Mouse (Mus musculus): ENCODE results near the gene Negr1.
A peak's percentile ranks its signal among the peaks of the same experiment; 100 is the strongest.

Gene Negr1

DNA sequence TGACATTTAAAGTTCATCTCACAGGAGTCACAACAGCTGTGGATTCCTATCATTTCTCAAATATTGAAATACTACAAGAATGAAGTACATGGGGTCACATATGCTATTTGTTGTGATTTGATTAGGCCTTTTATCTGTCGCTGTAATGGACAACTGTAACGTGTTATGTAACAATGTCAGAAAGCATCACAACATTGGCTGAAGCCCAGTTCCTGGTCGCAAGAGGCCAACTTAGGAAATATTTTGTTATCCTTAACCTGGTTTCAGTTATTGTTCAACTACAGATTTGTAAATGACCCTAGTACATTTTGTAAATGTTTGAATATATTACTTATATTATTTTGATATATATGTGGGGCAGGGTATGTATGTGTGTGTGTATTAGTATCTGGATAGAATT, 351.2 kb downstream of the Negr1 start:
- no peak for DNase-seq (ENCODE audit: low spot score)

DNA sequence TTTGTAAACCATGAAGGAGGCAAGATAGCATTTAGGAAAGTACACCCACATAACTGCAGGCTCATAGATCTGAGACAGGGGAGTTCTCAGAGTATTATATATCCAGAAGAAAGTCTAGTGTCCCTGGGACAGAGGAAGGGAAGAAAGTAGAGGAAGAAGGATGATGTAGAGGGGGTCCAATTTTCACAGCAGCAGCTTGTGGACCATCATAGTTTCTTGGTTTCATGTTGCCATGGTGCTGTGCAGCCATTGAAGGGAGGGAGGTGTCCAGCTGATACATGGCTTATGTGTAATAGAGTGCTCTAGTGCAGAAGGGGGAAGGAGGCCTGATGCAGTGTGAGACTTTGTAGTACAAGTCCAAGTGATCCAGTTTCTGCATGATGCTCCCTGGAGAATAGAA, 359.8 kb downstream of the Negr1 start:
- DNase-seq (ENCODE audit: low spot score) = no peak

GRCm38 (mm10) chr3:156923159-156923558, 361.6 kb downstream of the Negr1 start:
- DNase-seq (ENCODE audit: low spot score) = no peak

DNA sequence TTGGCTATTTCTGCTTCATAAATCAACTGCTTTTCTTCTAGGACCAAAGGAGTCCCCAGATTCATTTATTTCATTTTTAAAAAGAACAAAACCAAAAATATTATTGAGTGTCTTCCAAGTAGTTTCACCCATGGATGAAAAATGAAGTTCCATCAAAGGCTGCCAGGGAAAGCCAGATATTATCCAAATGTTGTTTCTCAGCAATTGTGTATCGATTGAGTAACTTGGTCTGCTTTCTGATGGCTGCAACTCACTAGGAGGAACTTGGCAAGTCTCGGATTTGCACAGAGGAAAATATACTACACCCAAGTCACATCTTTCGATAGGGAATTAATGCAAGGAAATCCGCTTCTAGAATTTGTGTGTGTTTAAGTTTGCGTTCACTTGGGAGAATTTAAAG, 363.5 kb downstream of the Negr1 start:
- no peak for DNase-seq (ENCODE audit: low spot score)

GRCm38 (mm10) chr3:156928396-156929061, 366.9 kb downstream of the Negr1 start:
- no peak for DNase-seq (ENCODE audit: low spot score)

- no peak for DNase-seq (ENCODE audit: low spot score)
These were observed 367.4 kb downstream of the Negr1 start for GRCm38 (mm10) chr3:156929062-156929397.

DNA sequence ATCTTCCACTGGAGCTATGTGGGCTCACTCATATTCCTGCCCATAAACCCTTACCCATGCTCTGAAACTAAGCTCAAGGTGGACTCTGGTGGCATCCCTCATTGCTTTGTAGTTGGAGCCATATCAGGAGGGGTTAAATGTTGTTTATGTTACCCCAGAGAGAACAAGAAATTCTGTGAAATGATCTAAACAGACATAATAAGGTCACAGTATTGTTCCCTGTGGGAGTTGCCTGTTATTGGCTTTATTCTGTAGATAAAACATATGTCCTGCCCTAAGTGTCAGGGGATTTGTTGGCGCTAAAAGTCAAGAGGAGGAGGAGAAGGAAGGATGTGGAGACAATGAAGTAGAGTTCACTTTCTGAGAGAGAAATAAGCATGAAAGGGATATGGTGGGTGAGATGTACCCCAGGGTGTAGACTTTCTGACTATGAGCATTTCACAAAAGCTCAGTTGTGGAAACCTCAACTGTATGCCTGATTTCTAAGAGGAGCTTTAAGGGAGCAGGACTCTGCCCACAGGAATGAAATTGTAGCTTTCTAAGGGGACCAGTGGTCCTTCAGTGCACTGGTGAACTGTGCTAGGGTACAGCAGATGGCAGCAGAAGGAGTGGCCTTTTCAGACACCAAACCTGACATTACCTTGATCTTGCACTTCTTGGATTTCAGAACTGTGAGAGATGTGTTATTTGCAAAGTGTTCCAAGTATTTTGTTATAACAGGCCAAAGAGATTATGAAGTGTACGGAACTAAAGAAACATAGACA, 368.3 kb downstream of the Negr1 start:
- DNase-seq (ENCODE audit: low spot score) = no peak

GRCm38 (mm10) chr3:156931011-156931410, 369.4 kb downstream of the Negr1 start:
- no peak for DNase-seq (ENCODE audit: low spot score)

DNA sequence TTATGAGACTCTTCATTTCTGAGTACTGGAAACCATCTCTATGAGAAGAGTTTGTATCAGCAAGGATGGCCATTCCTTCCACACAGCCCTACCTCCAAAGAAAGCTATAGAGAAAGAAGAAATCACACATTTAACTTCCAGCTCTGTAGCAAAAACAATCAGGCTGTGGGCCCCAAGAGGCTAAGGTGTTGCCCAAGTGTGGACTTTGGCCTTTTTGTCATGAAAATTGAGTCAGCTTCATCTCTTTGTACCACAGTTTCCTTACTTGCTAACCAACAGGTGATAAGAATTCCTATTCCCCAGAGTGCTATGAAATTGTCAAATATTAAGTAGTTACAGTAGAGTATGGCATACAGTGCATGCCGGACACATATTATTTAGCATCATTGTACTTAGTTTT, 369.9 kb downstream of the Negr1 start:
- no peak for DNase-seq (ENCODE audit: low spot score)

GRCm38 (mm10) chr3:156934778-156935290, 373.2 kb downstream of the Negr1 start:
- DNase-seq (ENCODE audit: low spot score) = no peak

DNA sequence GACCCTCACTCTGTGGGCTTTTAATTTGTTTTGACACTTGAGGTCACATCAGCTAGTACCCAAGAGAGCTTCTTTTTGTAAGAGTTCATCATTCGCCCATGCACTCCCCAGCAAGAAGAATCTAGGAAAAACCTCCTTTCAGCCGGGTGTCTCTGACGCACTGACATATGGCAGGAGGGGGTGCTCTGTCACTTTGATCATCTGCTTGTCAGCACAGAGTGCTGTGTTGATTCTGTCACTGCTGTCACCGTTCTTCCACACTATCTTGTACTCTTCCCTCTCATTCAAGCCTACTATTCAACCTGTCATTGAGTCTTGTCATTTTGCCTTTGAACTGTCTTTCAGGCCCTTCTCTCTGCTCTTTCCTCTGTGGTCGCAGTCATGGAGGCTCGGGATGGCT, 385.8 kb downstream of the Negr1 start:
- no peak for DNase-seq (ENCODE audit: low spot score)

DNA sequence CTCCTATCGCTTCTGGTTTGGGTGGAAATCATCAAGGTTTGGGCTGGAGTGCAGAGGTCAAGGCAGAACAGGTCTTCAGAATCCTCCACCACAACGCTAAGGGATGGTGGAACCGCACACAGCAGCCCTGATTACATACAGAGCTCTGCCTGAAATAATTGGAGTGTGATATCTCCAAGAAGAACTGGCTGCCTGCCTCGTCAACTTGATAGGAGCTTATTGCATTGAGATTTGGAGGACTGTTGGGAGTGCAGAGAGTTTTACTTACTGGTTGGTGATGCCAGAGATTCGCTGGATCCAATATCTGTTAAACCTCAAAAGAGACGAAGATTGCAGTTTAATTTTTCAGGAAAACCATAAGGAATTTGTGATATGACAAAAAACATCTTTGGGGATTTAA, 391.4 kb downstream of the Negr1 start:
- no peak for DNase-seq (ENCODE audit: low spot score)

DNA sequence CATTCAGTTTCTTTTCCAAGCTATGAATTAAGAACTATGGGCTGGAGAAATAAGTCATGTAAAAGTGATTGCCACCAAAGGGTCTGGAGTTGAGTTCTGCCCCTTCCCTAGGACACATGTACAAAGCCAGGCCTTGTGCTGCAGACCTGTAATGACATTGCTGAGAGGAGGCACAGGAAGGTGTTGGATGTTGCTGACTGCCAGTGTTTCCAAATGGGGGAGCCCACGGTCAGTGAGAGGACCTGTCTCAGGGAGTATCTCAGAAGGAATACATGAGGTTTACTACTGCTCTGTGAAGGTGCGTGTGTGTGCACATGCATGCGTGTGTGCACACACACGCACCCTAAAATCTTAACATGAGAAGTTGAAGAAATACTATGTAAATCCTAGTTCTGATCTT, 393.5 kb downstream of the Negr1 start:
- no peak for DNase-seq (ENCODE audit: low spot score)

DNA sequence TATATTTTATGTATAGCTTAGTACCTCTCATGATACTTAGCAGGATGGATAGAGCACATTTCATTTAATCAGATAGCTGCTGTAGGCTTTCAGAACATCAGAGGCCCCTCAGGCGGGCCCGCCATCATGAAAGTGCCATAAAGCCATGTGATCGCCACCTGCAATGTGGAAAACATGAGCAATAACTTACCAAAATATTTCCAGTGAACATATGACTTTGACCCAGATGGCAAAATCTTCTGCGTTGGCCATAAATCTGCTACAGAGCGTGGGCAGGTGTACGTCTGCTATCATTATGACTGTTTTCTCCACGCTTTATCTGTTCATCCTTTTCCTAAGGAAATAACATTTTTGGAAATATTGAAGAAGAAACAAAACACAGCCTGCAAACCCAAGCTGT, 397.0 kb downstream of the Negr1 start:
- no peak for DNase-seq (ENCODE audit: low spot score)

- DNase-seq (ENCODE audit: low spot score) = no peak
These were observed 407.2 kb downstream of the Negr1 start for GRCm38 (mm10) chr3:156968764-156969163.

DNA sequence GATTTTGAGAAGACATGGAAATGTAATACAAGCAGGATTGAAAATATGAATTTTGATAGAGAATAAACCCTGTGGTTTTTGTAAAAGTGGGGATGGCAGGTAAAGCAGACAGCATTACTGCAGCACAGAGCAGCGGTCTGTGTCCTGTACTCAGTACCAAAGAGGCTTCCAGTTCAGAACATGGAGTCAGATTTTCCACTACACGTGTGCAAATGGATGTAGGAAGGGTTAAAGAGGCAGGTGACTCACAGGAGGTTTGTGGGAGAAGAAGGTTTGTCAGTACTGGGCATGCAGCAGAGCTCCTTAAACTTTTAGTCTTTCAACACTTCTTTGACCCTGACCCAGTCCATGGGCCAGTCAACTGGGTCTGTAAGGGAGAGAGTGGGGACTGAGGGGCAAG, 409.5 kb downstream of the Negr1 start:
- DNase-seq (ENCODE audit: low spot score) = no peak

GRCm38 (mm10) chr3:156976816-156977215, 415.2 kb downstream of the Negr1 start:
- no peak for DNase-seq (ENCODE audit: low spot score)

- DNase-seq (ENCODE audit: low spot score) = no peak
These were observed 418.6 kb downstream of the Negr1 start for GRCm38 (mm10) chr3:156980042-156980716.

- no peak for DNase-seq (ENCODE audit: low spot score)
These were observed 420.5 kb downstream of the Negr1 start for GRCm38 (mm10) chr3:156982102-156982501.

GRCm38 (mm10) chr3:156987113-156987512, 425.5 kb downstream of the Negr1 start:
- DNase-seq (ENCODE audit: low spot score) = no peak

DNA sequence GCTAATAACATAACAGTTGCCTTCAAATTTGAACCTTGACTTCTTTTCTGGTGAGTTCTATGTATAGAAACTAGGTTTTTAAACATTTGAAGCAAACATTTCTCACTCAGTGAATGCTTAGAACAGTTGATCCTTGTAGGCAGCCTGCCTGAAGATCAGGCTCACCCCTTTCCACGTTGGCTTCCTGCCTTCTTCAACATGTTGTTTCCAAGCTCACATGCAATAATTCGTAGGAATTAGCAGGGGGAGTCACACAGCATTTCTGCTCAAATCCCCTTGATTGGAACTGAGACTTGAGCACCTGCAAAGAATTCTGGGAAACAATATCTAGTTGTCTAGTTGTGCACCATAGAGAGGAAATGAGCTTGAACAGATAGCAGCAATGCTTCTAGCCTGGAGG, 430.6 kb downstream of the Negr1 start:
- DNase-seq (ENCODE audit: low spot score) = no peak

- no peak for DNase-seq (ENCODE audit: low spot score)
These were observed 431.2 kb downstream of the Negr1 start for GRCm38 (mm10) chr3:156992811-156993210.

GRCm38 (mm10) chr3:156999177-156999808, 437.7 kb downstream of the Negr1 start:
- peak; percentile 6 for DNase-seq (ENCODE audit: low spot score)

All from urinary bladder, postnatal 14 days (tissue).